Mouse (Mus musculus): ENCODE measurements at regions not wholly inside any gene's neighbourhood (a gene's known extent, or its start where the extent isn't known, plus 50 kb on each side); places are given as distances from the start of the nearest gene placed in this dataset.

DNA sequence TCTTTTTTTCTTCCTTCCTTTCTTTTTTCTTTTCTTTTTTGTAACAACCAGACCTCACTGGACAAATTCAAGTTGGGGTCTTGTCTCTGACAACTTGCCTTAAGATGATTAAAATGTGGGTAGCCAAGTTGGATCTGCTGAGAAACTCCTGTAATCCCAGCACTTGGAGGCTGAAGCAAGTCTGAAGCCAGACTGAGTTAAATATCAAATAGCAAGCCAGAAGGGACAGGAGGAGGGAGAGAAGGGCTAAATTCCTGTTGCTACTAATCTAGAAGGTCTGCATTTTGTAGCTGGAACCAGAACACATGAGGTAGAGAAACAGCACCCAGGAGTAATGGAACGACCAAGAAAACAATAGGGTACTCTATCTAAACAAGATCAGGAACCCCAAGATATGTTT, 67.7 kb upstream of the Col1a2 start:
- Histone ChIP-seq H3K4me2 (no peak overlapping the region), H3K9me3 (replicated peaks) (no peaks in the 10 kb centered on the region), H3K9ac (no peak overlapping the region), H3K4me1 (replicated peaks) (no peaks in the 10 kb centered on the region), H3K27me3 (no peaks in the 10 kb centered on the region), H3K36me3 (no peaks in the 10 kb centered on the region), H3K27ac (peak overlapping the region; percentile 2; the same call in 1 of the 2 replicates), H3K4me3 (no peak overlapping the region)
- WGBS = 58% methylated on average over 1 of the region's 1 CpGs
- no peak for ATAC-seq (replicated peaks; ENCODE audit: insufficient number of reproducible peaks, insufficient read depth, low FRiP score, low read depth)

DNA sequence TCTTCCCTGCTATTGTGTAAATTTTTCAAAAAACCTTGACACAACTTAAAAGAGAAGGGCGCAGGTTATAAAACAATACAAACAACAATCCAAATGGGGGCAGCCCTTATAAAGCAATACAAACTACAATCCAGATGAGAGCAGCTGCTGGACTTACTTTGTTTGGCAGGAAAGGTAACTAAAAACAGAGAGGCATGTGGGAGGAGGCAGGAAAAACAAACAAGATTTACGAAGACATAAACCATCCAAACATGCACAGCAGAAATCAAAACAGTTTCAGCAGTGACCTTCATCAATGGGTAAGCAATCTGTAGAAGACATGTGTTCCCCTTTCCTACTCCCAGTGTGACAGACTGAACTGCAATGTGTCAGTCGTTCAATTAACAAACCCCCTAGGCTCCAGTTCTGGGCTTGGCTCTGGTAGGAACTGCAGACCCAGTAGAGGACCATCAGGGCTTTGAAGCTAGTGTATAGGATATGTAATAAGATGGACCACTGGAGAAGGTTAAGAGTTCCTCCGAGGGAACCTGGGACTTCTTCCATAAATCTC, 62.9 kb upstream of the Col1a2 start:
- Histone ChIP-seq H3K27me3 (no peaks in the 10 kb centered on the region), H3K4me3 (no peak overlapping the region), H3K4me2 (no peak overlapping the region), H3K36me3 (no peaks in the 10 kb centered on the region), H3K4me1 (replicated peaks) (no peaks in the 10 kb centered on the region), H3K9ac (no peak overlapping the region), H3K9me3 (replicated peaks) (no peaks in the 10 kb centered on the region), H3K27ac (no peak overlapping the region)
- 57% methylated on average over 4 of the region's 4 CpGs for WGBS
- no peak for ATAC-seq (replicated peaks; ENCODE audit: insufficient number of reproducible peaks, insufficient read depth, low FRiP score, low read depth)

DNA sequence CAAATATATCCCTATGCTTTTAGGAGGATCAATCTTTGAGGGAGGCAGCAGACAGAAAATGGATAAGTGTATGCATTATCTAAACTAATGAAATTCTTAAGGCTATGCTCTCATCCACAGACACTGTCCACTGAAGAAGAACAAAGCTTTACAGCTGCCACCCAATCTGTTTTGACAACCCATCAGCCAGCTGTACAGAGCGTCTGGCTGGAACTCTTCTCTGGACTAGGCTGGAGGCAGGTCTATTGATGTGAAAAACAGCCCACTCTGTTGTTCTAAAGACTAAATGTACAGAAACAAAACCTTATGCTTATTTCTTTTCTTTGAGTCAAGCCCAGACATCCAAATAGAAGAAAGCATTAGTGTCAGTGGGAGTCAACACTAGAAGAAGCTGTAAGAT, 58.7 kb upstream of the Col1a2 start:
- H3K4me2 ChIP-seq = no peak overlapping the region
- WGBS = 42% methylated on average over 1 of the region's 1 CpGs
- H3K4me1 ChIP-seq (replicated peaks) = no peaks in the 10 kb centered on the region
- H3K4me3 ChIP-seq = no peak overlapping the region
- ATAC-seq (replicated peaks; ENCODE audit: insufficient number of reproducible peaks, insufficient read depth, low FRiP score, low read depth) = no peak
- no peak overlapping the region for H3K9ac ChIP-seq
- no peak overlapping the region for H3K27ac ChIP-seq
- H3K36me3 ChIP-seq = no peaks in the 10 kb centered on the region
- H3K27me3 ChIP-seq = no peaks in the 10 kb centered on the region
- H3K9me3 ChIP-seq (replicated peaks) = no peaks in the 10 kb centered on the region

DNA sequence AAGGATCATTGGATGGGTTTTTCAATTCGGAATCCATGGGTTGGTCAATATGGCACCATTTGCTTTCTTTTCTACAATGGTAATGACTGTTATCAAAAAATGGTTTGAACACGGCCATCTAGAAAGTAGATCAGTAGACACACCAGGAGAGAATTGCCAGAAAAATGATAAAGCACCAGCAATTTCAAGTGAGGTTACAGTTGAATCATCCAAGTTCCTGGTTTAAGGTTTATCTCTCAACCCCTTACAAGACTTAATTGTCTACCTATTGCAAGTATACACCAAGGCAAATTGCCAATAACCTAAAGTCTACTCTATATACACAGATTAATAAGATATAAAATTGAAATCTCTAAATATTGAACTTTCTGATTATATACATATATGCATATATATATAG, 53.4 kb upstream of the Col1a2 start:
- no peaks in the 10 kb centered on the region for H3K9me3 ChIP-seq (replicated peaks)
- H3K27ac ChIP-seq = no peak overlapping the region
- H3K27me3 ChIP-seq = no peaks in the 10 kb centered on the region
- ATAC-seq (replicated peaks; ENCODE audit: insufficient number of reproducible peaks, insufficient read depth, low FRiP score, low read depth) = no peak
- no peak overlapping the region for H3K9ac ChIP-seq
- H3K4me3 ChIP-seq = no peak overlapping the region
- H3K4me1 ChIP-seq (replicated peaks) = peaks cover 2% of the 10 kb centered on the region; the same call in 1 of the 2 replicates
- H3K36me3 ChIP-seq = no peaks in the 10 kb centered on the region
- H3K4me2 ChIP-seq = no peak overlapping the region
- WGBS = 84% methylated on average over 2 of the region's 2 CpGs

All from heart, embryonic 15.5 days (tissue).